Mouse (Mus musculus) kidney, adult 2 months (tissue): ENCODE results near the gene Olfr1047.

Experiments used
- CTCF ChIP-seq: fragments of 200-500 bp; conservative IDR thresholded peaks from 2 replicates; pipeline ENCODE4 v1.5.1; 2011; ENCODE audit warnings: low read depth, mild to moderate bottlenecking, control low read depth, low read length, moderate library complexity, mixed read lengths; ENCODE audit not compliant: insufficient read depth, insufficient read length
- POLR2A ChIP-seq: fragments of 200-500 bp; IDR thresholded peaks from one replicate; pipeline ENCODE4 v1.6.1; 2011; ENCODE audit warnings: low read depth, low read length, control low read depth

- TF ChIP-seq CTCF = no peak
- no peak for TF ChIP-seq POLR2A
These were observed 28.3 kb downstream of the Olfr1047 start, which contains the start of gene Olfr1045 for GRCm38 (mm10) chr2:86202909-86203308.
